Mouse (Mus musculus): ENCODE measurements around the gene Zfp800.

DNA sequence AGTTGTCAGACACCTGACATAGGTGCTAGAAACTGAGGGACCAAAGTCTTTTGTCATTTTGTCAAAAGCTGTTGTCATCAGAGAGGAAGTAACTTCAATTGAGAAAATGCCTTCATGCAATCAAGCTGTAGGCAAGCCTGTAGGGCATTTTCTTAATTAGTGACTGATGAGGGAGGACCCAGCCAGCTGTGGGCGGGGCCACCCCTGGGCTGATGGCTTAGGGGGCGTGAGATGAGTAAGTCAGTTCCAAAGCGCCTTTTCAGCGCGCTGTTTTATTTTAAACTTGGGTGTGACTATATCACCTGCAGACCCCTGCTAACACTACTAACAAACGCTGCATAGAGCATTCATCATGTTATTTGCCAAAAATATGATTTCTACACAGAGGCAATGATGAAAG lies 195.0 kb downstream of the Zfp800 start:
- TF ChIP-seq CTCF (IDR thresholded peaks at IDR 0.05; ENCODE audit: insufficient read depth, low read length) (no peak), POLR2A (IDR thresholded peaks at IDR 0.05; ENCODE audit: borderline replicate concordance, extremely low read depth, low read depth, low read length) (no peak)
